Mouse (Mus musculus) midbrain, embryonic 10.5 days (tissue): Measurements from ENCODE around the gene Sh2d1a. TPM values are rescaled to one million over a fixed set of nuclear protein-coding genes. Genes with fewer than 3 reads are reported as not detected.

ENCODE experiments used
- DNase-seq: peaks from one replicate; pipeline ENCODE4 v3.0.0-alpha.2; 2017; ENCODE audit warnings: low spot score
- H3K27ac ChIP-seq: fragments of 300-500 bp; sonication (generic); replicated peaks from 2 replicates; pipeline ENCODE4 v1.5.1; 2016; ENCODE audit warnings: mild to moderate bottlenecking
- H3K27me3 ChIP-seq: fragments of 300-500 bp; sonication (generic); 2 replicates; pipeline ENCODE4 v1.6.1; 2016; ENCODE audit warnings: low read depth, mild to moderate bottlenecking; ENCODE audit not compliant: poor library complexity, severe bottlenecking
- H3K36me3 ChIP-seq: fragments of 300-500 bp; sonication (generic); 2 replicates; pipeline ENCODE4 v1.6.1; 2016; ENCODE audit warnings: mild to moderate bottlenecking, moderate library complexity
- H3K4me1 ChIP-seq: fragments of 300-500 bp; sonication (generic); 2 replicates; pipeline ENCODE4 v1.6.1; 2016
- H3K4me3 ChIP-seq: fragments of 300-500 bp; sonication (generic); 2 replicates; pipeline ENCODE4 v1.5.1; 2016; ENCODE audit warnings: mild to moderate bottlenecking, moderate library complexity
- H3K9me3 ChIP-seq: fragments of 300-500 bp; sonication (generic); replicated peaks from 2 replicates; pipeline ENCODE4 v1.6.1; 2016; ENCODE audit warnings: mild to moderate bottlenecking
- WGBS: fragments of 180-500 bp; shearing (Covaris S2); methylation state at CpG from one replicate; pipeline ENCODE4 v1.1.7; 2016; 5-methylcytosine and 5-hydroxymethylcytosine counted together
- polyA plus RNA-seq: library from polyadenylated mRNA; unstranded; fragments of >200 nt; fragmentation: Nextera tagmentation; extraction: Ambion mirVana; gene quantifications from 2 replicates; pipeline ENCODE4 v1.2.1, GENCODE M21; 2016

Sh2d1a gene
- polyA plus RNA-seq, 1 experiment from 2014 or later = 0.27 TPM

- Histone ChIP-seq H3K27ac (no peak overlapping the region), H3K9me3 (no peaks in the 10 kb centered on the region), H3K4me1 (no peaks in the 10 kb centered on the region), H3K27me3 (no peaks in the 10 kb centered on the region), H3K4me3 (no peak overlapping the region), H3K36me3 (no peaks in the 10 kb centered on the region)
- 86% methylated on average over 4 of the region's 4 CpGs for WGBS
- DNase-seq = no peak
Observed at GRCm38 (mm10) chrX:42548513-42548912, 46.3 kb downstream of the Sh2d1a start.

- no peaks in the 10 kb centered on the region for H3K36me3 ChIP-seq
- 29% methylated on average over 7 of the region's 7 CpGs for WGBS
- no peak overlapping the region for H3K4me3 ChIP-seq
- H3K27ac ChIP-seq = no peak overlapping the region
- peak; percentile 50 for DNase-seq
- no peaks in the 10 kb centered on the region for H3K4me1 ChIP-seq
- H3K9me3 ChIP-seq = no peaks in the 10 kb centered on the region
- no peaks in the 10 kb centered on the region for H3K27me3 ChIP-seq
Observed at GRCm38 (mm10) chrX:42557284-42557683, 55.0 kb downstream of the Sh2d1a start.

GRCm38 (mm10) chrX:42558683-42559082, 56.4 kb downstream of the Sh2d1a start:
- no peak overlapping the region for H3K27ac ChIP-seq
- no peaks in the 10 kb centered on the region for H3K36me3 ChIP-seq
- H3K4me3 ChIP-seq = no peak overlapping the region
- WGBS = 72% methylated on average over 4 of the region's 4 CpGs
- no peaks in the 10 kb centered on the region for H3K4me1 ChIP-seq
- H3K27me3 ChIP-seq = no peaks in the 10 kb centered on the region
- H3K9me3 ChIP-seq = no peaks in the 10 kb centered on the region
- DNase-seq = no peak

Other genes starting within 250 kb of the Sh2d1a start
- not detected in 2 replicates for gene Tex13c2, start 12.8 kb upstream of the Sh2d1a start, polyA plus RNA-seq